Mouse (Mus musculus): ENCODE measurements around the gene AU021092.

- TF ChIP-seq CTCF (IDR thresholded peaks at IDR 0.05; ENCODE audit: low read depth) = no peak
- no peak for TF ChIP-seq EP300 (optimal IDR thresholded peaks at IDR 0.05)
Measured at GRCm38 (mm10) chr16:5172636-5173035, 49.5 kb downstream of the AU021092 start.

Data from stomach, postnatal 0 days (tissue).